Mouse (Mus musculus) subcutaneous adipose tissue, adult 2 months (tissue): ENCODE measurements around the gene Celf1. TPM values are rescaled to one million over a fixed set of nuclear protein-coding genes. Genes with fewer than 3 reads are reported as not detected.

ENCODE experiments used
- polyA plus RNA-seq: library from polyadenylated mRNA; depleted of rRNA; stranded (reverse); fragments of >200 nt; gene quantifications from 2 replicates; pipeline ENCODE4 v1.2.3, GENCODE M21; 2012; ENCODE audit warnings: low replicate concordance; rRNA removed

Gene Celf1
- 35.7 and 60.4 TPM in 2 replicates for polyA plus RNA-seq

DNA sequence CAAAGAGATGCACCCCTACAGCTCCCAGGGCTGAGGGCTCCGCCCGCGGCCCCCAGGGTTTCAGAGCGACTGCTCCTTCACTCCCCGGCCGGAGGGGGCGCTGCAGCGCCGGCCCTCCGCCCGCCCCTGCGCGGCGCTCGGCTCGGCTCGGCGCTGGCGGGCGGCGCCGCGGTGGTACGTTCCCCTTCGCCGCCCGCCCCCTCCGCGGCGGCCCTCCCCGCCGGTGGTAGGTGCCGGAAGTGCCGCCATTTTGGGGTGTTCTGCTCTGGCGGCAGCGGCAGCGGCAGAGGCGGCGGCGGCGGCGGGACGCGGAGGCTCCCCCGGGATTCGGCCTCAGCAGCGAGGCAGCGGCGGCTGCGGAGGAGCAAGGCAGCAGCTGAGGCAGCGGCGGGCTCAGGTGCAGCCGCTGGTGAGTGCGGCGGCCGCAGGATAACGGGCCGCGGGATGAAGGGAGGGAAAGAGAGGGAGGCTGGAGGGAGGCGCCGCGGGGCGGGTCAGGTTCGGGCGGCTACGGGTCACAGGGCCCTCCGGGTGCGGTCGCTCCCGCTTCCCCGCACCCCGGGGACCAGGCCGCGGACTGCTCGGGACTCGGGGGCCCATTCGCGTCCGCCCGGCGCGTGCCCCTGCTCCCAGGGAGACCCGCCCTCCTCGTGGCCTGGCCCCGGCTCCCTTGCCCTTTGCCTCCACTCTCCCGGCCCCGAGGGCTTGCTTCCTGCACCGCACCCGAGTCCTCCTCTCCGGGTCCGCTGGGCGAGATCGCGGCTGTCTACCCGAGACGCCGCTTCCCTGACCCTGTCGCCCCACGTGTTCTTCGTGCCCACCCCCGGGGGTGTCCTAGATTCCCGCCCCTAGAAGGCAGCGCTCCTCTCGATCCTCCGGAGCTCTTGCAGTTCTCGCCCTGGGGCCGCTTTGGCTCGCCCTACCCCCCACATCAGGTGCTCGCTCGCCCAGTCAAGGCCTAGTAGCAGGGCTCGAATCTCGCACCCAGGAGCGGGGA lies at the start of gene Celf1:
Gene Celf1 (plus strand): TSS at position 150 of the 997 bp plus-strand sequence.

DNA sequence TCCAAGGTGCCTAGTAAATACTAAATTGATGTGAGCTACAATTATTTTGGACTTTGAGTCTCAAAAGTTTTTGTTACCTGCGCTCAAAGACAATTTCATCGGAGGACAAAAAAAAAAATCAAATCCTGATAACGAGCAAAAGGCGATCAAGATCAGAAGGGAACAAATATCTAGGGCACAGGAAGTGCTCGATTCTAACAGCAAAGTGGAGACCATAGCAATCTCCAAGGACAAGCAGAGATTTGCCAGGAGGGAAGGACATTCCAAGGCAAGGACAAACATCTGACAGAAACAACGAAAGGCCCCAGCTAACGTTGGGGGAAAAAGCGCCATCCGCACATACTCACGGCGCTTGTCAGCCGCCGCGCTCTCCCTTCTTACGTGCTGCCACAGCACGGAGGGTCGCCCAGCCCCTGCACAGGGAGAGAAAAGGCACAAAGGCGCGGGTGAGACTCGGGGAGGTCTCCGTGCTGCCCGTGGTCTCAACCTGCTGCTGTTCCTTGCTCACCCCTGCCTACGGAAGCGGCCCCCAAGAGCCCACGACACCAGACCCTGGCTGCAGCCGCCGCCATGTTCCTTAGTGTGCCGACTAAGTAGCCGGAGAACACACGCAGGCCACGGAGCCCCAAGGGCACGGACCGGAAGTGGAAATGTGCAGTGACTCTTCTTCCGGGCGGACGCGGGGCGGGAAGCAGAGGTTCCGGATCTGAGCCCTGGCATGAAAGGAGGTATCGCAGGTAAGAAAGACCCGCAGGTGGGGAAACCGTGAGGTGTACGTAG lies 35.9 kb upstream of the Celf1 start, which contains the start of the genes Kbtbd4 and Ndufs3:
Gene Kbtbd4 (plus strand): TSS at position 665 of the 780 bp plus-strand sequence.
Gene Ndufs3 (minus strand): TSS at position 752 of the 780 bp plus-strand sequence.

DNA sequence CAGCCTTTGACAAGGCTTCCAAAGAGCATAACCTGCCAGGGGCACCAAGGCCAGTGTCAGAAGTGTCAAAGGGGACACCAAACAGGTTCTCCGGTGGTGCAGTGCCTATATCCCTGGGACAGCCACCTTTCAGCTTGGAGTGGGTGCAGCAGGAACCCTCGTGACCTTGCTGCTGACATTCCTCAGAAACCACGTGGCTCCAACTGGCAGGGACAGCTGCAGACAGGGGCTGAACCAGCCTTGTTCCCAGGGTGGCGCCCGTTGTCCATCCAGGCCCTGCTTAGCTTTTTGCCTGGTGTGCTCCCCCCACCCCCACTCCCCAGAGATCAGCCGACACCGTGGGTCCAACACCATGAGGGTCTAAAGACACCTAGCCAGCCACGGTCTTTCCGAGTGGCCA lies 95.2 kb downstream of the Celf1 start, which contains the start of gene Rapsn:
Gene Rapsn (plus strand): TSS at position 236 of the 400 bp plus-strand sequence.

DNA sequence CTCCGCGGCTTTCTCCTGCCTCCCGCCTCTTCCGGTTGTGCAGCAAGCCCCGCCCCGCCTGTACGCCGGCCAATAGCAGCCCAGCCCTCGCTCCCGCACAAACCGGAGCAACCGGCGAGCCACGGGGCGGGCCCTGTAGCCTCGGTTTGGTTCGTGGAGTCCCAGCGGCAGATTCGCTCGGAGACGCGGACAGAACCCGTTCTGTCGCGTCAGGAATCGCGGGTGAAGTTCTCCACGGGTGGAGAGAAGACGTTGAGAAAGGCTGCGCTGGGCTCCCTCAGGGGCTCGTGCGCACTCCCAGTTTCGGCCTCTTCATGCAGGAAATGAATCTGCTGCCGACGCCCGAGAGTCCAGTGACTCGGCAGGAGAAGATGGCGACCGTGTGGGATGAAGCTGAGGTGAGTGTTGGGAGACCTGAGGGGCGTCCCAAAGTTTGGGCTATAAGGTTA lies 113.8 kb downstream of the Celf1 start, which contains the start of gene Psmc3:
Gene Psmc3 (plus strand): TSS at position 76 of the 449 bp plus-strand sequence.

Other genes starting within 250 kb of the Celf1 start
- gene Fnbp4, start 195.0 kb upstream of the Celf1 start, polyA plus RNA-seq: 26.5 and 47.8 TPM in 2 replicates
- 0.43 and 0.99 TPM in 2 replicates for gene Agbl2, start 157.7 kb upstream of the Celf1 start, polyA plus RNA-seq
- 145 and 253 TPM in 2 replicates for gene Mtch2, start 93.2 kb upstream of the Celf1 start, polyA plus RNA-seq
- 0.75 and 7.3 TPM in 2 replicates for gene C1qtnf4, start 54.5 kb upstream of the Celf1 start, polyA plus RNA-seq
- gene Kbtbd4, start 35.6 kb upstream of the Celf1 start, polyA plus RNA-seq: 19.5 and 20.9 TPM in 2 replicates
- gene Ndufs3, start 35.6 kb upstream of the Celf1 start, polyA plus RNA-seq: 224 and 304 TPM in 2 replicates
- 0.96 and 1.6 TPM in 2 replicates for gene Rapsn, start 95.2 kb downstream of the Celf1 start, polyA plus RNA-seq
- 103 and 111 TPM in 2 replicates for gene Psmc3, start 113.6 kb downstream of the Celf1 start, polyA plus RNA-seq
- gene Slc39a13, start 130.0 kb downstream of the Celf1 start, polyA plus RNA-seq: 93.3 and 95.5 TPM in 2 replicates
- 43.6 and 58.8 TPM in 2 replicates for gene Spi1, start 142.0 kb downstream of the Celf1 start, polyA plus RNA-seq
- gene Mybpc3, start 177.8 kb downstream of the Celf1 start, polyA plus RNA-seq: 0.05 and 0.06 TPM in 2 replicates
- gene Madd, start 243.5 kb downstream of the Celf1 start, polyA plus RNA-seq: 10.4 and 13.9 TPM in 2 replicates